Mouse (Mus musculus) mouse embryonic stem cell (cell line): ENCODE results near the gene Cdk14.

ENCODE experiments used
- in situ Hi-C, 2 experiments: fragments of 300-500 bp; cut with MboI; formaldehyde crosslinking; loops; 1 replicate in 1 of 2; 3 replicates in 1 of 2; pipeline ENCODE4 v1.14.3; 2019 to 2020; ENCODE audit warnings: low sequenced_read_pairs in 2 of 2, low pct_unique_long_range_greater_than_20kb in 1 of 2, mixed read lengths in 1 of 2; ENCODE audit not compliant: unreplicated experiment in 1 of 2

The Cdk14 gene

DNA sequence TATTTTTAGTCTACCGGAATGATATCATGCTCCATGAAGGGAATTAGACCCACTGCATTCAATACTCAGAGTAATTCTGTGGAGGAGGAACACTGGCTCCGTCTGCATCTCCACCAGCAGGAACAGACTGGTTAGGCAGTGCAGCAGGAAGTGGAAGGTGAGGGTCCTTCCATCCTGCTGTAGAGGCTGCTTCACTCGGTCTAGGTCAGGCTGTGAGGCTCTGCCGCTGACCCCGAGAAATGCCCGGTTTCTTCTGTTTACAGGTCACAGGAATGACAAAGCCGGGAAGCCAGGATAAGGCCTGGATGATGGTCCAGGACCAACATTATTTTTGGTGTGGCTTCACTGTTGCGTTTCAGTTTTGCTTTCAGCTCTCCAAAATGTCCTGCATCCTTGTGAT, 553.2 kb downstream of the Cdk14 start:
- in situ Hi-C loops, result no loop called here

DNA sequence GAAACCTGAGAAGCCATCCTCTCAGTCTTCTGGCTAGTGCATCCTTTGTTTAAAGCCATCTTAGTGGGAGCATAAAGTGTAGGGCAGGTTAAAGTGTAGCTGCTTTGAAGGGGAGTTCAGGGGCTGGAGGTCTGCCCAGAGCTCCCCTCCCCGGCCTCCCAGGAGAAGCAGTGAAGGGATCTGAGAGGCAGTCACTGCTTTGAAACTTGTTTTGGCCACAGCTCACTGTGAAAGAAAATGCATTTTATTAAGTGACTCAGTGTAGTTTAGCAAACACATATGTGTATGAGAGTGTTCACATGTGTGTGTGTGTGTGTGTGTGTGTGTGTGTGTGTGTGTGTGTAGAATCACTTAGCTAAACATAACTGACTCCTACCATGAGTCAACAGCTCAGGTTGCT, 554.0 kb downstream of the Cdk14 start:
- in situ Hi-C loops, result no loop called here

DNA sequence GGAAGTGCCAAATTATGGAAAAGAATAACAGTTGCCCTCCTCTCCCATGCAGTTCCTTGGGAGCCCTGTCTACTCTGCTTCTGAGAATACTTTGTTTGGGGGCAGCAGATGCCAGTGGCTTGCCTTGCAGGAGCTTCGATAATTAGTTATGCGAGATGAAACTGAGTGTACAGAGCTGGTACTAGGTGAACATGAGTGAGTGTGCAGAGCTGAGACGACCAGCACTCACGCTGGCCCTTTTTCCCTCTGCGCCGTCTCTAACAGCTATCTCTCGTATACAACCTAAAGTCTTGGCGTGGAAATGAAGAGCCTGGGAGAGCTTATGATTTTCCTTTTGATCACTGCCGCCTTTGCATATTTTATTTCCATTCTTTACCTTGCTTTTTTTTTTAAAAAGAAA, 558.5 kb downstream of the Cdk14 start:
- in situ Hi-C loops, result no loop called here

DNA sequence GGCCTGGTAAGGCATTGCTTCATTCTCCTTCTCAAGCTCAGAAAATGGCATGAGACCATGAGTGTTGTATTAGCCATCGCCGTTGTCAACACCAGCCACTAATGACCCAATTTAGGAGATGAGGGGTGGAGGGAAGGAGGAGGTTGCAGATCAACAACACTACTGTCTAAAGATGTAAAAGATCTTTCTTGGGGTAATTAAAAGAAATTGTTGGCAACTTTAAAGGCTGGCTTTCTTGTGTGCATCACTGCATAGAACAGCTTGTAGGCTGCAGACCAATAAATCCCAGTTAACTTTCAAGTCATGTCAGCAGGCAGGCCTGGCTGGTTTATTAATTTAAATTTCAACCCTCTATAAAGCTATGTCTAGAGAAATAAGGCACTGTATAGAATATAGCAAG, 559.0 kb downstream of the Cdk14 start:
- in situ Hi-C loops, result no loop called here

DNA sequence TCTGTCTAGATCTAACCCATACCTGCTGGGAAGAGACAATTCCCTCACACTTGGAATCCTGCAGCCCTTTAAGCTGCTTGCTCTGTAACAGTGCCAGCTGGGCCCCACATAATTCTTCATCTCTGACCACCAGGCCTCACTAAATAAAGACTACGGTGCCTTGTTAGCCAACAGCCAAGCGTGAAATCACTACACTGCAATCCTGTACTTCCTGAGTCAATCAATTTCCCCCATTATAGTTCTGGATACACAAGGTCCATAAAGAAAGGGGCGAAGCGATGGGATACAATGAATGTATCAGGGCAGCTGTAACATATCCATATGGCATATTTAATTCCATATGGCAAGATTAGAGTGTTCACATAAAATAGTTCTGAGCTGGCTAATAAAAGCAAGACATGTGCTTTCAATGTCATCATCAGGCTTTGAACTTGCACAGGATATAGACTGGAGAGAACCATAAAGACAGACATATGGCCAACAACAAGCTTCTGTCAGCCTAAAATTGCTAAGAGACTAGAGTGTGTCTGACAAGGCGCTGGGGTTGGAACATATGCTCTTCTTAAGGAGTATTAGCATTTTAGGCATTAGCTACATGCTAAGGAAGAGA, 562.0 kb downstream of the Cdk14 start:
- in situ Hi-C loops, result no loop called here

DNA sequence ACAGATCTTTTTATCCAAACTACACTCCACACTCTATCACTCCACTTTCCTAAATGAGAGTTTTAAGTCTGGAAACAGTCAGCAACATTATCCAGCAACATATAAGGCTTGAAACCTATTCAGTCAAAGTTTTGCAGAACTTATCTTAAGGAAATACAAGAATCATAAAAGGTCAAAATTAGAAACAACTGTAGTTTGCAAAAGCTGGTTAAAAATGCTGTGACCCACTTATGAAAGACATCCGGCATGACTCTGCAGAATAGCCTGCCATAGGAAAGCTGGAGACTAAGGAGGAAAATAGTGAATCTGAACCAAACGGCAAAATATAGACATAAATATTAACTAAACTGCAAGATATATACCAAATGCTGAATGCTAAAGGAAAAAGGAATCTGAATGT, 566.6 kb downstream of the Cdk14 start:
- in situ Hi-C loops, result no loop called here

DNA sequence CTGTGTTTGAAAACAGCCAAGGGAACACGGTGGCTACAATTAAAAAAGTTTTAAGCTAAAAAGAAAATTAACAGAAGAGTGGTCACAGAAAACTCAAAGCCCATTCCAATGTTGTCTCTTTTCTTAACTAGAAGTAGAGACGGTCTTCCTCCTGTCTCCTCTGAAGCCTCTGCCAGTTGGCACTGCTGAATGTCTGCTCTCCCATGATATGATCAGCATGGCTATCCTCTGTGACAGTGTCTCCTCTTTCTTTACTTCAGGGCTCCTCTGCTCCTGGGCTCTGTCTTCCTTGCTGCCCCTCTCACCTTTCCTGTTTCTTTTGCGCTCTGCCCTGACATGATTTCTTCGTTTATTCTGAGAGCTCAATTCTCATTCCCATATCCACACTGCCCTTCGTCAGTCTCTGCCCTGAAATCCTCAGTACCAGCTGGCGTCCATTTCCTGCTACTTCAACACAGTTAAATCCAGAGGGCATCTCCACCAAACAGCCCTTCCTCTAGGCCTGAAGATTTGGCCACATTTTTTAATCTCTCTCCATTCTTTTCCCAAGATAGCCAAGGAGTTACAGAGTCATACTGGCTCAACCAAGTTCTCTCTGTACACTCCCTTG, 567.3 kb downstream of the Cdk14 start:
- in situ Hi-C loops, result no loop called here

DNA sequence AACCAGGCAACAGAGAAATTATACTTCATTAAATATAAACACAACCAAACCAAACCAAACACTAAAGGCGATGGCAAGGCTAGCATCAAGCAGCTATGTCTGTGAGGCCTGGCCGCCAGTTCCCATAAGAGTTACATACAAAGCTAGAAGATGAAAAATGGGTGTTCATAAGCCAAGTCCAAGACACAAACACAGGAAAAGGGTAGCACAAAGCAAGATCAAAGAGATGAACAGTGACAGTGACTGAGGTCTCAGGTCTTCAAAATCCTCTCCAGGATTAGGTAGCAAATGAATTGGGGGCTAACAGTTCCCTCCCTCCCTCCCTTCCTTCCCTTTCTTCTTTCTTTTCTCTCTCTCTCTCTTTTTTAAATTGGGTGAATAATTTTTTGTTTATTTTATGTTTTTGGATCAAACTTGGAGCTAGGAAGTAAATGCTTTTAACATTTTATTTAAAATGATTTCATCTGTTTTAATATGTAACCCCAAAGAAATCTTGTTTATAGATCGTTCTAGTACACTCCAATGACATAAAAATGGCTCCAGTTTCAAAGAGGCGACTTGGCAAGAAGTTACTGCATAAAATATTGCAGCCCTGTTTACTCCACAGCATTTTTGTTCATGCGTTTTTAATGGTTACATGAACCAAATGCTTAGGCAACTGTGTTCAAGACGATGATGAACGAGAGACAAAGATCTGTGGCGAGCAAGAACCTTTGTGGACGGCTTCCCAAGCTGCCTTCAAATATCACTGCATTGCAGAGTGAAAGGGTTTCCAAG, 568.0 kb downstream of the Cdk14 start:
- in situ Hi-C loops, result no loop called here

DNA sequence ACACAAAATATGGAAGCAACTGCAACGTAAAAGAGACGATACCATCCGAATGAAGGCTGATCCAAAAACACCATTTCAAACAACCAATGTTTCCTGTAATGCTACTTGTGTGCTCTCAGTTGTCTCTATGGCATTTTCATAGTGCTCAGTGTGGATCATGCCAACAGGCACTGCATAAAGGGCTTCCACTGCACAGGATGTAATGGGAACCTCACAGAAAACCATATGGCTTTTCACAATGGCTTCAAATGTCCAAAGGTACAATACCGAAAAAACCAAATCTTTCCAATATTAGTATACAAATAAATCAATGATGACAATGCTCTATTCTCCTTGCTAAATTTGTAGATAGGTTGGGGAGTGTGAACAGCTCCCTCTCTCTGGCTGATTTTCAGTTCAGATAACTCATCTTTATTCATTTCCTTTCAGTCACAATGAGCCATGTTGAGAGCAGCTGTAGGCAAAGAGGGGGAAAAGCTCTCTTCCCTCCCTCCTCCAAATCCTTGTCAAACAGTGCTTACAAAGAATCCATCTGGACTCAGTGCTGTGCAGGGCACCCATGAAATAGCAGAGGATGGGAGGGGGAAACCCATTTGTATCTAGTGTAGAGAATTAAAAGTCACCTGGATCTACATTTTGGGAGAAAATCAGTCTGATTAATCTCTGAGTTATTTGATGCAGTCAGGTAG, 568.7 kb downstream of the Cdk14 start:
- in situ Hi-C loops, result no loop called here

DNA sequence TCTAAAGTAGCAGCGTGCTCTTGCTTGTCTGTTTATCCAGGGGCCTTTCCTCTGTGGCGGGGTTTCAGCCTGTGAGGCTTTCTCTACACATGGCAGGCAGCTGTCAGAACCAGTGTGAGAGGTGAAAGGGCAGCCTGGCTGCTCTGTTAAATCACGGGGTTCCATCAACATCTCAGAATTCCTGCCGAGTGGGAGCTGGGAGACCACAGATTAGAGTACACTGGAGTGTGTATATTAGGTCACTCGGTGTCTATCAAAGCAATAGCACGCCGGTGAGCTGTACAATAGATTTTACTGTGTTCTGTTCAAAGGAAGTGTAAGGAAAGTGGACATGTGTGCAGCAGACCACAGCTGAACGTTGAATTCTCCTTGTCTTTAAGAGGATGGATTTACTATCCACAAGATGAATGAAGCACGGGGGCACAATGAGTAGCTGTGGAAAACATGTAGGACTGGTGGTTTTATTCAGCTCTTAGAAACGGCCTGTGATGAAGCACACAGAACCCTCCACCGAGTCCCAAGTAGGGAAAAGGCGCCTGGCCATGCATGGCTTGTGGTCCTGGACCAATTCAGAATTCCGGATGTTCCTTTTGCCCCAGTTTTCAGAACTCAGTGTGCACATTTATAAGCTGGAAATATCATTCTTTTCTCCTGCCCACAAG, 585.2 kb downstream of the Cdk14 start:
- in situ Hi-C loops, result no loop called here

DNA sequence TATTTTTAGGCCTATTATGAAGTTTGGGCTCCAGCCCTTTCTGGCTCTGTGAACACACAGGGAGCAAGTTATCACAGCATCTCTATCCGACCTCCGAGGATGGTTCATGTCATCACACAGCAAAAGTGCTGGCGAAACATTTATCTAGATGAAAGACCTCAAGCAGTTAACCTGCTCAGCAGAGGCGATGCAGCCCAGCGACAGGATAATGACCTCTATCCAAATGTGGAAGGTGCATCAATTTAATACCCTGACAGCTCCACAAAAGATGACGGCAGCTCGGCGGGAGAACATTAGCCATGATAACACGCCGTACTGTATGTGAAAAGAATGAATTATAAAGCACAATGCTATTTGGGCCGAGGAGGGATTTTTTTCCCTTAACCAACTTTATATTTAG, 586.2 kb downstream of the Cdk14 start:
- in situ Hi-C loops, result no loop called here

DNA sequence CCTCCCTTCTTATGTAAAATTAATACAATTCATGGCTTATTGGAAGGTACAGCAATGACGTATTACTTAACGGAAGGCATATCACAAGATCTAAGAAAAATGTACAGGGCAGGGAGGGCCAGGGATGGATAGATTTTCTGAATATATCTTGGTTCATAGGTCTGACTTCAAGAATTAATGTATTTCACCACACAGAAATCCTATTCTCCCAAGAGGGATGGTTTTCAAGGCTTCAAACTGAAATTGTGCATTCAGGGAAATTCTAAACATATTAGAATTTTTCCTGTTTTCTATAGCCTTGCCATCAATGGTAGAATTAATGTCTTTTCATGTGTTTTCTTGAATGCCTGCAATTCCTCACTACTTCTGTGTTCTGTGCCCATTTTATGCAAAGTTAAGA, 593.2 kb downstream of the Cdk14 start:
- in situ Hi-C loops, result no loop called here

DNA sequence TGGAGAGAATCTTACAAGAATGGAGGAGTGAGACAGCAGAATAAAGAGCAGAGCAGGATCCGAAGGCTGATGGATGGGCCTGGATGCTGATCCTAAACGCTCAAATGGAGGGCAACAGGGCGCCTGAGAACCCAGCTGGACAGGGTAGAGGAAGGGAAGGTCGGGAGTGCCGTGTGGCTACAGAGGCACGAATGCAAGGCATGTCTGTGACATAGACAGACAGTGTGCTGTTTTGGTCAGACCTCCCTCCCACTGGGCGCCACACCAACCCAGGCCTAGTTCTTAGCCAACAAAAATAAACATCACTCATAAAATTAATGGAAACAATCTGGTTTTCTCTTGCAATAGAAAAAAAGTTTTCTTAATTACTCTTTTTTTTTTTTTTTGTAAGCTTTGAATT, 594.2 kb downstream of the Cdk14 start:
- in situ Hi-C loops, result no loop called here

DNA sequence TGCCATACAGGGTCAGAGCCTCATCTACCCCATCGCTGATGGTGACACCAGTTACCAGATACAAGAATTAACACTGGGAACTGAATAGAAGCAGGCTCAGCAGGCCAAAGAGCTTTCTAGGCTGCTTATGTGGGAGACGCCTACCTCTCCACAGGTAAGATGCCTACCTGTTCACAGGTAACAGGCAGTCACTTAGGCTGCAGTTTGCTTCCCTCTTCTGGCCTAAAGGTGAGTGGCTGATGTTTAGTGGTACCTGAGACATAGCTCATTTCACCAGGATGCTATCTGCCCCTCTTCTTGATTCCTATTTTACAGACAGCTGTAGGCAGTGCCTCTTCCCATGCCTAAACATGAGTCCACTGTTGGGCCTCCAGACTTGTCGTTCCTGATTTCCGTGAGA, 595.0 kb downstream of the Cdk14 start:
- in situ Hi-C loops, result no loop called here

DNA sequence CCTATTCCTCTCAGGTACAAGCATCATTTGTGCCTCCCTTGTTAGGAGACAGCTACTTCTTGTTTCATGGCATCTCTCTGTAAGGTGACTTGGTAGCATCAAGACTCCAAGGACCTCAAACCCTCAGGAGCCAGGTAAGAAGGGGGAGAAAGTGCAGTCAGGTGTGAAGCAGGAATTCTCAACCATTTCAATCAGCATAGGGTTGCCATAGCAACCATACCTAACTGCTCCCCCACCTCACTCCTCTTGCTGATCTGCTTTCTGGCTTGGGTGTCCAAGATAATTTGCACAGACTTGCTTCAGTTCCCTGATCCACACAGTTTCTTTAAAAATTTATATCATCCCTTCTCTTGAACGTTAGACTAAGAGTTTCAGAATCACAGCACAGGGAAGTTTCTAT, 595.9 kb downstream of the Cdk14 start:
- in situ Hi-C loops, result no loop called here

DNA sequence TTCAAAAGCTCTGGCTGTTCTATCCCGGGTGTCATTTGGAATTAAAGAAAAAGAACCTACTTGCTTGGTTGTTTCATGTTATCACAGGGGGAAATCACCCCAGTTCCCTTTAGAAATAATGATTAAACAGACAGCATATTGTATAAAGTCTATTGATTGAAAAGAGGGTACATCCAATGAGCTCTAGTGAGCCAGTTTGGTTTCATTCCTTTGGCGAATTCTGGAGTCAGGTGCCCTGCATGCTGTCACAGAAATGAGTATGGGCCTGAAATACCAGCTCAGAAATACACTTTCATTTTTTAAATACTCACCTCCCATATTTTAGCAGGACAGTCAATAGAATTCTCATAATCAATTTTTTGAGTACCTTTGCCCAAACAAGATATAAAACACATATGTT, 598.1 kb downstream of the Cdk14 start:
- in situ Hi-C loops, result no loop called here

DNA sequence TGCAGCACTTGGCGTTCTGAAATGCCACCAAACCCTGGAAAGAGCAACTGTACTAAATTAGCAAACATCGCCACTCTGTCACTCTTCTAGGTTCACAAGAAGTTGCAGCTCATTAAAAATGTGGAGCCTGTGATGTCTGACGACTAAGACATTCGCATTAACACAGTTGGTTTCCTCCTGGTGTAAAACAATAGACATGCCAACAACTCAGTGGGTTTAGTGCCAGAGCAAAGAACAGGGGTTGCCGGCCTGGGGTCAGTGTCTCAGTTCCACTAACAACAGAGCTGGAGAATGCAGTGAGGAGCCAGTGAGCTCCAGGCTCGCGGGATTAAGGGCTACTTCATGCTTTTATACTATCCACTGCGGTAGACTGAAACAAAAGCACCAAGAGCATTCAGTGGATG, 598.7 kb downstream of the Cdk14 start:
- in situ Hi-C loops, result no loop called here

DNA sequence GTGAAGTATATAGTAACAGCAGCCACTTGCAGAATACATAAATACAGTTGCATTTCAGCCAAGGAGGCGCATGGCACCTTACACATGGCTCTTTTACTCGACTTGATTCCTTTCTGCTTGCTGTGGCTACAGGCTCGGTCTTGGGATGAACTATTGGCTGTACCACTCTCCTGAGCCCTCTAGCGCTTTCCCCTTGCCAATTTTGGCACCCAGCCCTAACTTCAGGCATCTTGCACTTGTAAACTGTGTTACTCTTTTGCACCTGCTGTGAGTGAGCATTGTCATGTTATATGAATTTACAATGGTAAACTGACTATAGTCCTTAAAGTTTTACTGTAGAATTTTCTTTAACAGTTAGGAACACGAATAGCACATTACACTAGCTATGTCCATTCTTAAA, 603.1 kb downstream of the Cdk14 start:
- in situ Hi-C loops, result no loop called here
